Mouse (Mus musculus): ENCODE results near the gene Myo9a. TPM values are rescaled to one million over a fixed set of nuclear protein-coding genes. Genes with fewer than 3 reads are reported as not detected.

The Myo9a gene
- polyA plus RNA-seq (2017; shearing (Covaris generic)) = 10 to 100 TPM; 19.0 to 60.9 (median 50.9) TPM

DNA sequence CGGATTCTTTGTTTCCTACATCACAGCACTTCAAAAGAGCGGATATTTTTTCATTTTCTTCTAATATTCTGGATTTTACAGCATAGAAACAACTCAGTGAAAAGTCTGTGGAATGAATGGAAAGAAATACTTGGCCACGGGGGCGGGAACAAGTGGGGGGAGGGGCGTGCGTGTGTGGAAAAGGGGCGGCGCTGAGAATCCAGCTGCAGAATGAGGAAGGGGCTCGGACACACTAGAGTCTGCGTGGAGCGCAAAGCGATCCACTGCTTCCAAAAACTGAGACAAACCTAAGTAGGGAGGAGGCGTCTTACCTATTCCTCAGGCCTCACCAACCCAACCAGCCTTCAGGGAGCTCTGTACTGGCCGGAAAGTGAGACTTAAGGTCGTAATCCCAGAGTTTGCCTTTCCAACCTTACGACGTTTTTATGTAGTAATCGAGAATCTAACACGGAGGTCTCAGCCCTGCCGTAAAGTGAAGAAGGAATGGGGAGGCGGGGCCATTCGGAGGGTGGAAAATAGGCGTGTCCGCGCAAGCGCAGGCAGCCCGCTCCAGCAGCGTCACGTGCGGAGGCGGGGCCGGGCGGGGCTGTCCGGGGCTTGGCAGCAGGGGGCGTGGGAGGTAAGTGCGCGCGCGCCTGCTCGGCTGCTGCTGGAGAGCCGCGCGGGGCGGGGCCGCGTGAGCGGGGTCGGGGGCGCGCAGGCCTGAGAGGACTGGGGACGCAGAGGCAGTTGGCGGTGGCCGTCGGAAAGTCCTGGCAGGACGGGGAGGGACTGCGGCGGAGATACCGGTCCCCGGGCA is at the start of gene Myo9a, which contains the start of gene Senp8:
TSS of gene Myo9a (plus strand) at position 630 of the 799 bp plus-strand sequence.
TSS of gene Senp8 (minus strand) at position 444 of the 799 bp plus-strand sequence.
- ATAC-seq = peak; percentile 77

DNA sequence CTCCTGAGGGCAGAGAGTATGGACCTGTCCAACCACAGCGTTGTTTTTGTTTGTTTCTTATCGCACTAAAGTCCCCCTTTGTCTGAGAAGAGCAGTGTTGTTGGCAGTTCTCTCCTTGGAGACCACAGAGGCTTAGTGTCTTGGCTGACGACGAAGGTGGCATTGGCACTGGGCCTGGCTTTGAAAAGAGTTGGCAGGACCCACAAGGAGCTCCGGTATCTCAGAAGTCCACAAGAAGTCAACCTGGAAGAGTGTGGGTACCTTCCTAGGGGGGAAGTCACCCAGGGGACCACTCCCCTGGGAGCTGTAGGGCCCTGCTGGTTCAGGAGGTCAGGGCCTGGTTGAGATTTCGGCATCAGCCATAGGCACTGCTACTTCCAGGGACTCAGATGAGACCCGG is 49.6 kb upstream of the Myo9a start:
- ATAC-seq = no peak

GRCm38 (mm10) chr9:59703099-59703498 is 47.6 kb upstream of the Myo9a start:
- no peak for ATAC-seq

DNA sequence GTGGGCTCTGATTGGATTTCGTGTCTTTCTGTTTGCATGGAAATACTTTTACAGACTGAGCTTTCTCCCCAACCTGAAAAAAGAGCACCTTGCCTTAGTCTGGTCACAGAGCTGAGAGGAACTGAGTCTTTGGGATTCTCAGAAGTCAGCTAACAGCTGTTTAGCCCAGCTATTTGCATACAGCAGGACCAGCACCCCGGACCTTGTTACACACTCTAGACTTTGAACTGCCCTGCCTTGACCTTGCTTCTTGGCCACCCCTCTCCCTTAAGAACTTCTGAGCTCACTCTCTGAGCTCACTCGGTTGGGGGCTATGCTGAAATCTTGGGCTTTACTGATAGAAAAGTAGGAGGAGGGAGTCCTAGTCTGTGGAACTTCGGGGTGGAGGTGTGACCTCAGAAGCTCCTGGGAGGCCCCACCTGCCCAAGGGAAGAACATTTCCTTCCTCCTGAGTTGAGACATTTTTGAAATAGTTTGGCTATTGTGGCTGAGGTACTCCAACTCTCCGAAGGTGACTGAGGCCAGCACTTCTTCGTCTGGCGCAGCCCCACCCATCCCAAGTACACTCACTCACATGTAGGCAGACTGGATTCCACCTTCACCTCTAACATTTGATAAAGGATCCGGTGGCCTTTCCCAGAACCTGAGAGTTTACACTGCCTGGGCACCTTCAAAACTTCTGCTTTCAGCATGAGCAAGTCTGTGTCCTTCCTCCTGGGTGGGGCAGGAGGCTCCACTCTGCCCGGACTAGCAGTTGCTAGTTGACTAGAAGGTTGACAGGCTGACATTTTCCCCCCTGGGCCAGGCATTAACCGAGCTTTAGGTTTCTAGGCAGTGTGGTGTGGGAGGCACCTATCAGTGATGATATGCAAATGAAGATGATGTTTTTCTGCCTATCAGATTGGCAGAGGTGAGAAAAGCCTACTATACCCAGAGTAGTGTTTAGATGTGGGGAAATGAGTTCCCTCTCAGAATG is 43.6 kb upstream of the Myo9a start:
- no peak for ATAC-seq

DNA sequence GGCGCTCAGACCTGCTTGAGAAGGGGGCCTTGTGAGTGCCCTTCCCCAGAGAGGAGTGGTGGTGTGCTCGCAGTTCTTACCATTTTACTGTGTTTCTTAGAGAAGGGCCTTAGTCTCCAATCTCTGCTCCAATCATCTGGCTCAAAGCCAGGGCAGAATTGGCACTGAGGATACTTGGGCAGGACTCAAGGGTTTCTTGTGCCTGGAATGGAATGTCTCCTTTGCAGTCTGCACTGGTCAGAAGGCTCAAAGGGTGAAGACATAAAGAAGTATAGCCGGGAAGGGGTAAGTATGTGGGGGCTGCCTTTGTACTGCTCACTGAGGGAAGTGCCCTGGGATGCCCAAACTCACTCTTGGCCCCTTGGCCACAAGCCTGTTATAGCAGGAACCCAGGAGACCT is 41.5 kb upstream of the Myo9a start:
- no peak for ATAC-seq

DNA sequence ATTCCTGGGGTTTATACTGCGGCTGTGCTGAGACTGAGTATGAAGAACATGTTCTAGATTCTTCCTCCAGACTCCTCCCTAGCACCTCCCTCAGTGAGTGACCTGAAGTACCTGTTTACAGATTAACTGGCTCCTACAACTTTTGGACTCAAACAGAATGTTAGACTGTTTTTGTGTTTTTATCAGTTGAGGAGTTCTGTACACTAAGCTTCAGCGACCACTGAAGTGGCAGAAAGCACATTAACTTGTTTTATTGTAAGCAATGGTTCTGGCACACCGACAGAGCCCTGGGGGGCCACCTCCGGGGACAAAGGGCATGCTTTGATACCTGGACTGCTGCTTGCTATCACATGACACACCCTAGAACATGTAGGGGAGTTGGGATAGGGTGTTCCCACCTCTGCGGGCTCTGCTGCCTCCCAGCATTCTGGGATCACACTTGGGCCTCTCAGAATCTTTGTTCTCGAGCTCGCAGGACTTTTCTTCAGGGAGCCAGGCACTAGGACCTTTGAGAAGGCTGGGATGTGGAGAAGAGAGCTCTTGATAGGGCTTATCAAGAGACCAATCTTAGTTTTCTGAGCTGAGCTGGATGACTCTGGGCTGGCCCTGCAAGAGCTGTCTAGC is 34.3 kb upstream of the Myo9a start:
- no peak for ATAC-seq

- ATAC-seq = no peak
Observed at GRCm38 (mm10) chr9:59718237-59718636, 32.5 kb upstream of the Myo9a start.

DNA sequence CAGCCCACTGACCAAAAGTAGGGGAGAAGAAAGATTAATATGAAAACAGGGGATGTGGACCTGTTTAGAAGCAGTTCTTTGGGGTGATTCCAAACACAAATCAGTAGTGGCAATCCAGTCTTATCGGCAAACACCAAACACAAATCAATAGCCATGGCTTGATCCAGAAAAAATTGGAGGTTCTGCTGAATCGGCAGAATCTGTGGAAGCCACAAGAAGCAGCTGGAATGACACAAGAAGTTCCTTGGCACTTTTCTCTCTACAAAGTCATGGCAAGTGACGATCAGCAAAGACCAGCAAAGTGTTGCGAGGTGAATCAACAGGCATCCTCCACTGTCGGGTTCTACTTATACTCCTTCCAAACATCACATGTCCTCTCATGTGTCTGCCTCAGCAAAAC is 29.6 kb upstream of the Myo9a start:
- no peak for ATAC-seq

DNA sequence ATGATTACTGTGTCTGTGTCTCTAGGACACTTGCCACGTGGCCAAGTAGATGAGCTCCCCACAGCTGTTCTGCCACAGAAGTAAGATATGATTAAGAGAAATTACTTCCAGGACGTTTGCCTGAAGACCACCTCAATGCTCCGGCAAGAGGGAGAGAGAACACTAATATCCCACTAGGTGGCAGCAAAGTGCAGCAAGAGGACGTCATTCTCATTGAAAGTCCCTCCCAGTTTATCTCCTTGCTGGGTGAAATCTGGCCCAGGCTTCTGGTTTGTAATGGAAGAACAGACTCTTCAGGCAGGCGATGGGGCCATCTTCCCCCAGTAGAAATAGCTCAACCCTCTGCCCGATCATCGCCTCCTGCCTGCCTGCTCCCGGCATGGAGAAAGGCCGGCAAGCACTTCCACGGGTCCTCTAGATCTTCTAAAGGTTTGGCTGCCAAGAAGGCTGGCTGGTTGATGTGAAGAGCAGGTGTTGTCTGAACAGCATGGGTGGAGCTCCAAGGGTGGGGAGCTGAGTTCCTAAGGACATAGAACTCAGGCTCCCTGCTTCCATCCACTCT is 27.5 kb upstream of the Myo9a start:
- ATAC-seq = peak; percentile 54

DNA sequence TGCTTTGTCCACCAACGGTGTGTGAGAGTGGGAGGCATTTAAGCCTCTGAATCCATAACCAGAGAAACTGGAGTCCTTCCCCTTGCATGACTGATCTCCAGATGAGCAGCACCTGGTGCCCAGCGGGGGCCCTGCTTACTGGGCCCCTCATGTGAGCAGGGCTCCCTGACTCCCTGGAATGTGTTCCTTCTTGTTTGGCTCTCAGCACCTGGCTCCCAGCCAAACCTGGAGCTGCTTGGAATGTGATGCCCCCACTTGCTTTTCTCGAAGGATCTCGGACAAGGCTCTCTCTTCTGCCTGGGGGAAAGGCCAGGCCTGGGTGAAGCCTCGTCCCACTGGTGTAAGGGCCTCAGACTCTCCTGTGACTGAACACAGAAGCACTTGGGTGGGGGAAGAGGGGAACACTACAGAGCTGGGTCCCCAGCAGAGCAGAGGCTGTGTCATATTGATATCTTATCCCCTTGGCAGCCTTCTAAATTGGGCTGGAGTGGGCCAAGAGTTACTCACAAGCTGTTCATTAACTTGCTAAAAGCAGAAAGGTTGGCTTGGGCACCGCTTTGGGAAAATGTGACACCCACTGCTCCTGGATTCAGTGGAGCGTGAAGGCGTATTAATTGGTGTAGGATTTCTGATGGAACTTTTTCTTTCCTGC is 26.8 kb upstream of the Myo9a start:
- no peak for ATAC-seq

- no peak for ATAC-seq
Observed at GRCm38 (mm10) chr9:59725515-59725914, 25.2 kb upstream of the Myo9a start.

GRCm38 (mm10) chr9:59727569-59728286 is 23.0 kb upstream of the Myo9a start:
- no peak for ATAC-seq

DNA sequence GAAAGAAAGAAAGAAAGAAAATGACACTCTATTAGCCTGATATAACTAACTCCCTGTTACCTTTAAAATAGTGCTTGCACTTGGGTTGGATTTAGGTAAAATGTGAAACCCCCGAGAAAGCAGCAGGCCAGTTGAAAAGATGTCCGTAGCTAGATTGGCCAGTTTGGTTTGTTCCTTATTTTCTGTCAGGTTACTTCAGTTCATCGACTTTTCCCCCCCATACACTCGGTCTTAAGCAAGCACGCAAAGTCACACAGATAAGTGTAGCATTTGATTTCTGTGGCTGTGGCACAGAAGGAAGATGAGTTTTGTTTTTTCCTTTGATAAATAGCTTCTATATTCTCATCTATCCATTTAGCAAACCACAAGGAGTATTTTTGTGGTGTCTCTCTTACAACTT is 19.6 kb upstream of the Myo9a start:
- no peak for ATAC-seq

DNA sequence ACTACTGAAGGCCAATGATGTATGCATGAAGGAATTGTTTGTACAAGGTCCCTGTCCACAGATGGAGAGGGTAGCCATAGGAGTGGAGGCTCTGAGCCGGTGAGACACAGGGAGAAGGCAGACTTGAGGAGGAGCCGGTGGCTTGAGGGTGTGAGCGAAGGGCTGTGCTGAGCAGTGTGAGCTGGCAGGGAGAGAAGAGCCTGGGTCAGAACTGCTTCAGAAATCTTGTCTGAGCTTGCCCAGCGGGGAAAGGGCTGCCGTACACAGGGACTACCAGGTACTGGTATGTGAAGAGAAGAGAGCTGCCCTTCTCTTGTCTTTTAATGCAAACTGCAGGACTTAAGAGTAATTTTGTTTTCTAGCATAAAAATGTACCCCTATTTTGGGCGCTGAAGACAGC is 17.6 kb upstream of the Myo9a start:
- no peak for ATAC-seq

DNA sequence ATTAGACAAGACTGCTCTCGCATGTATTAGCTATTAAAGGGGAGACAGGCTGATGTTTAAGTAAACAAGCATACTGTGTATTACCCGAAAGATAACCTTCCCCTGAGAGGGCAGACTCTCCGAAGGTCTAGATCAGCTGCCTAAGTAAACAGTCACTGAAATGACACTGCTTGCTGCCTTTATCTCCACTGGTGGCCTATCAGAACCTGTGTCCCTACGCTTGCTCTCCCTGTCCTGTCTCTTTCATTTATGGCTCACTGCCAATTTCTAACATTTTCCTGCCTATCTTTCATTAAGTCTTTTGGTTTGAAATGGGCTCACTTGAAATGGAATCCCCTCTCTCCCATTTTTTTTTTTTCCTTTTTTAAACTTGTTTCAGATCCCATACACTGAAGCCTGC is 15.3 kb upstream of the Myo9a start:
- no peak for ATAC-seq

GRCm38 (mm10) chr9:59740593-59740992 is 10.1 kb upstream of the Myo9a start:
- no peak for ATAC-seq

- ATAC-seq = no peak
Observed at GRCm38 (mm10) chr9:59743903-59744302, 6.8 kb upstream of the Myo9a start.

- no peak for ATAC-seq
Observed at GRCm38 (mm10) chr9:59748387-59748786, 2.3 kb upstream of the Myo9a start.

- ATAC-seq = no peak
Observed at GRCm38 (mm10) chr9:59748969-59749368, 1.7 kb upstream of the Myo9a start.

DNA sequence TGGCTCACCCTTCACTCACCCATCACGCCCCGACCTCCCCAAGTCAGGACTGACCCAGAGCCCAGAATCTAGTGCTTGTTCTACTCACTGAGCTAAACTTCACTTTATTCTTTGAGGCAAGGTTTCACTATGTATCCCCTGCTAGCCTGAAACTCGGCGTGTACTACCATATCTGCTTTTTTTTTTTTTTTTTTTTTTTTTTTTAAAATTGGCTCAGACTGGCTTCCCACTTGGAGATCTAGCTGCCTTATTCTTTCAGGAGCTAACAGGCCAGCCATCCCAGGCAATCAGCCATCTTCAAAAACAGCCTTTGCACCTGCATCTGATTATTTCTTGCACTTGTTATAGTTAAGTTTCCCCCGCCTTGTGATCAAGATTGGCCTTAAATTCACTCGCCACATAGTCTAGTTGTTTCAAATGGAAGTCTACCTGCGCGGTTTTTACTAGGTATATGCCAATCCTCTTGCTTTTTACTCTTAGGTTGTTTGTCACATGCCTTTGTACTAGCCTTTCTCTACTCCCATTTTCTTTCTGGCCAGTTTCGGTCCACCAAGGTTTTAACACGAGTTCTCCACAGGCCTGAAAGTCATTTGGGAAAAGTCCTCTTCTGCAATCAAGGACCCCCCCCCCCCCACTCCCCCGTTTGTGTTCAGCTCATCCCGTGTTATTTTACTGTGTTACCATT is 973 bp upstream of the Myo9a start:
- ATAC-seq = no peak

GRCm38 (mm10) chr9:59751066-59751581 is 428 bp downstream of the Myo9a start:
- ATAC-seq = peak; percentile 71
